Comparison of ENCODE assay signal across 39 mouse cellular contexts in genomic region chr6:43363917-43364316, GRCm38 (mm10). TPM values are rescaled to one million over a fixed set of nuclear protein-coding genes. Genes with fewer than 3 reads are reported as not detected.
"Had no signal": no experiment of that assay in that cellular context is flagged by ENCODE, and none has a peak within 500 bp of the region (broad histone marks: within the 10 kb centered on the region; RNA-seq: fewer than 3 reads in every experiment).

No protein-coding gene starts in this region.

- H3K27me3 ChIP-seq: heart, embryonic 12.5 days; heart, embryonic 13.5 days; heart, embryonic 15.5 days; hindbrain, embryonic 12.5 days; hindbrain, embryonic 13.5 days; hindbrain, embryonic 15.5 days; intestine, embryonic 15.5 days; kidney, embryonic 15.5 days had no signal

- H3K4me3 ChIP-seq: heart, embryonic 10.5 days; heart, embryonic 12.5 days; heart, embryonic 13.5 days; heart, embryonic 15.5 days; hindbrain, embryonic 10.5 days; hindbrain, embryonic 12.5 days; hindbrain, embryonic 13.5 days; hindbrain, embryonic 15.5 days; intestine, embryonic 15.5 days; kidney, embryonic 15.5 days; layer of hippocampus, adult 2 months had no signal

- H3K36me3 ChIP-seq: heart, embryonic 10.5 days; heart, embryonic 12.5 days; heart, embryonic 13.5 days; heart, embryonic 15.5 days; hindbrain, embryonic 10.5 days; hindbrain, embryonic 12.5 days; hindbrain, embryonic 13.5 days; hindbrain, embryonic 15.5 days; intestine, embryonic 15.5 days; kidney, embryonic 15.5 days had no signal

- H3K9ac ChIP-seq: heart, embryonic 12.5 days; heart, embryonic 13.5 days; heart, embryonic 15.5 days; hindbrain, embryonic 12.5 days; hindbrain, embryonic 13.5 days; hindbrain, embryonic 14.5 days; hindbrain, embryonic 15.5 days; intestine, embryonic 15.5 days; kidney, embryonic 15.5 days had no signal

- DNase-seq: heart, postnatal 10 days; heart, postnatal 14 days; heart, postnatal 36 days; heart, postnatal 4 days; kidney, adult 11 months; kidney, adult 18-20 months; kidney, adult 2 months; kidney, adult 8-10 months; kidney, postnatal 10 days; kidney, postnatal 14 days; kidney, postnatal 25 days; kidney, postnatal 36 days; kidney, postnatal 4 days; layer of hippocampus, adult 9-11 months; layer of hippocampus, postnatal 36 days had no signal

- H3K27ac ChIP-seq: heart, embryonic 10.5 days; heart, embryonic 13.5 days; heart, embryonic 15.5 days; hindbrain, embryonic 10.5 days; hindbrain, embryonic 12.5 days; hindbrain, embryonic 13.5 days; hindbrain, embryonic 14.5 days; hindbrain, embryonic 15.5 days; hindbrain, postnatal 0 days; intestine, embryonic 15.5 days; kidney, embryonic 15.5 days; kidney, postnatal 0 days; layer of hippocampus, adult 2 months had no signal

- H3K4me2 ChIP-seq: heart, embryonic 11.5 days; heart, embryonic 12.5 days; heart, embryonic 13.5 days; heart, embryonic 15.5 days; hindbrain, embryonic 12.5 days; hindbrain, embryonic 13.5 days; hindbrain, embryonic 14.5 days; hindbrain, embryonic 15.5 days; intestine, embryonic 15.5 days; kidney, embryonic 15.5 days had no signal

- H3K4me1 ChIP-seq: heart, embryonic 10.5 days; heart, embryonic 15.5 days; hindbrain, embryonic 15.5 days; intestine, embryonic 15.5 days had no signal

- H3K9me3 ChIP-seq: heart, embryonic 10.5 days; heart, embryonic 12.5 days; heart, embryonic 13.5 days; heart, embryonic 15.5 days; hindbrain, embryonic 10.5 days; hindbrain, embryonic 12.5 days; hindbrain, embryonic 13.5 days; hindbrain, embryonic 15.5 days; intestine, embryonic 15.5 days; kidney, embryonic 15.5 days had no signal

- ATAC-seq: hindbrain, embryonic 16.5 days; hindbrain, postnatal 0 days; inflammation-experienced regulatory T-cells, adult 6 months; intestine, embryonic 15.5 days; intestine, embryonic 16.5 days; intestine, postnatal 0 days had no signal

RNA-seq across cellular contexts. Expression of gene Nobox, which starts 54.6 kb away (rescaled TPM):
- polyA plus RNA-seq: heart, embryonic 10.5 days; heart, embryonic 11.5 days; heart, embryonic 12.5 days; heart, embryonic 13.5 days; heart, embryonic 15.5 days; heart, postnatal 0 days; hindbrain, embryonic 10.5 days; hindbrain, embryonic 11.5 days; hindbrain, embryonic 12.5 days; hindbrain, embryonic 13.5 days; hindbrain, embryonic 14.5 days; hindbrain, embryonic 15.5 days; hindbrain, embryonic 16.5 days; hindbrain, postnatal 0 days; inflammation-experienced regulatory T-cells, adult 6 months; intestine, embryonic 14.5 days; intestine, embryonic 15.5 days; intestine, embryonic 16.5 days; intestine, postnatal 0 days; kidney, embryonic 14.5 days; kidney, embryonic 15.5 days; kidney, postnatal 0 days; large intestine, adult 2 months had no signal
